Mouse (Mus musculus) midbrain, embryonic 10.5 days (tissue): ENCODE measurements at regions not wholly inside any gene's neighbourhood (a gene's known extent, or its start where the extent isn't known, plus 50 kb on each side); places are given as distances from the start of the nearest gene placed in this dataset.

Experiments
- DNase-seq: peaks from one replicate; pipeline ENCODE4 v3.0.0-alpha.2; 2017; ENCODE audit warnings: low spot score
- H3K27ac ChIP-seq: fragments of 300-500 bp; sonication (generic); replicated peaks from 2 replicates; pipeline ENCODE4 v1.5.1; 2016; ENCODE audit warnings: mild to moderate bottlenecking
- H3K27me3 ChIP-seq: fragments of 300-500 bp; sonication (generic); 2 replicates; pipeline ENCODE4 v1.6.1; 2016; ENCODE audit warnings: low read depth, mild to moderate bottlenecking; ENCODE audit not compliant: poor library complexity, severe bottlenecking
- H3K36me3 ChIP-seq: fragments of 300-500 bp; sonication (generic); 2 replicates; pipeline ENCODE4 v1.6.1; 2016; ENCODE audit warnings: mild to moderate bottlenecking, moderate library complexity
- H3K4me1 ChIP-seq: fragments of 300-500 bp; sonication (generic); 2 replicates; pipeline ENCODE4 v1.6.1; 2016
- H3K4me3 ChIP-seq: fragments of 300-500 bp; sonication (generic); 2 replicates; pipeline ENCODE4 v1.5.1; 2016; ENCODE audit warnings: mild to moderate bottlenecking, moderate library complexity
- H3K9me3 ChIP-seq: fragments of 300-500 bp; sonication (generic); replicated peaks from 2 replicates; pipeline ENCODE4 v1.6.1; 2016; ENCODE audit warnings: mild to moderate bottlenecking
- WGBS: fragments of 180-500 bp; shearing (Covaris S2); methylation state at CpG from one replicate; pipeline ENCODE4 v1.1.7; 2016; 5-methylcytosine and 5-hydroxymethylcytosine counted together

DNA sequence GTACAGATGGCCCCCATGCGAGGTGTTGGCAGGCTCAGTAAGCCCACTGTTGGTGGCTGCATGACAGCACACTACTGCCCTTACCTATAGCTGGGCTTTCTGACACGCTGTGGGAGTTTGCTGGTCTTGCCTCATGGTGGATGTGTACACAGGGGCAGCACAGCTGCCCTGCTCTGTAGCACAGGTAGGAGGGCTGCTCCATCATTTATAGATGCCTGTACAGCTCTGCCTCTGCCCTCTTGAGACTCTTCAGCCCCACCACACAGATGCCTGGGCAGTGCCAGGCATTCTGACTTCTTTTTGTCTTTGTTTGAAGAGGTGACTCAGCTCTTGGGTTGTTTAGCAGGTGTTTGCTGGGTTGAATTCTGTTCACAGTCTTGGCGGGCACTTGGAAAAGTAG lies 365.9 kb upstream of the Kazn start:
- Histone ChIP-seq H3K4me3 (no peak overlapping the region), H3K27me3 (no peaks in the 10 kb centered on the region)
- WGBS = 84% methylated on average over 3 of the region's 3 CpGs

DNA sequence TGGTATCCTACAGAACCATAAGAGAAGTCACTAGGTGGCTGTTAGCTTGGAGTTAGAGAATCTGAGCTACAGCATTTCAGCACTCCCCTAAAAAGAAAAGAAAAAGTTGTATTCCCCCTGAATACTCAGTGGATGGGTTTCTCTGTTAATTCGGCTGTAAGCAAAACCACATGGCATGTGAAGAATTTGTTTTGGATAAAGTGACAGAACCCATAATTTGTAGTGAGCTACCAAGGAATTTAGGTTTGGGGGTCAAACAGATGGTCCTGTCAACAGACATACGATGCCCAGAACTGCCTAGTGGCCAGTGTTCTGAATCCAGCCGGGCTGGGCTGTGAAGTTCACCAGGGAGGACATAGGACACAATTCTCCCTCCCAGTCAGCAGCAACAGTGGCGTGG lies 358.0 kb upstream of the Kazn start:
- Histone ChIP-seq H3K9me3 (no peaks in the 10 kb centered on the region; the same call in 1 of the 2 replicates), H3K27me3 (no peaks in the 10 kb centered on the region), H3K4me1 (no peaks in the 10 kb centered on the region), H3K27ac (no peak overlapping the region), H3K36me3 (no peaks in the 10 kb centered on the region), H3K4me3 (no peak overlapping the region)
- no peak for DNase-seq
- 76% methylated on average over 4 of the region's 4 CpGs for WGBS

More for the DNA sequence above, 365.9 kb upstream of the Kazn start:
- DNase-seq = no peak
- no peaks in the 10 kb centered on the region for H3K4me1 ChIP-seq
- H3K9me3 ChIP-seq = no peaks in the 10 kb centered on the region; the same call in 1 of the 2 replicates
- H3K36me3 ChIP-seq = no peaks in the 10 kb centered on the region
- H3K27ac ChIP-seq = no peak overlapping the region

DNA sequence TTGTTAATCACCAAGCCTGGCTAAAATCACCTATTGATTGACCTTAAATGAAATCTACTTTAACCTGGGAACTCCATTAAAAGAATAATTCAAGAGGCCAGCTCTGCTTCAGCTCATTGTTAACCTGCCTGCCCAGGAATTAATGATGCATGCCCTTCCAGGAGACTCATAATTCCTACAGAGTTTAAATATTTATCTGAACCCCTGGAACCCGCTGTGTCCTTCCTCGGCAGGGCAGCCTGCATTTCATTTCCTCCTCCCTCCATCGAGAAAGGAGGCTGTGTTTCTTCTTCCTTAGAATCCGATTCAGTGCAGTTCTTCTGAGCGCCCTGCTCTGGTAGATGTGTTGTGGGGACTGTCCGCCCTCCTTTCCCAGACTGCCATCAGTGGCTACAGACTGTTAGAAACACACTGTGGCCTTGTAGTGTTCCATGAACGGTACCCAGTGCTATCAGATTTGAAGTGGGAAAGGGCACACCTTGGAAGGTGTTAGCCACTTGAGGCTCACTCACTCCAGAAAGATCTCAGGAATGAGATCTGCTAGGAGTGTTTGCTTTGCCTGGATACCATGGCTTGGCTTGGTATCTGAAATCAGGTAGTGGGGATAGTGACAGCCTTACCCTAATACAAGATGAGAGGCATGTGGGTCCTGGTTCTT lies 350.0 kb upstream of the Kazn start:
- H3K36me3 ChIP-seq = no peaks in the 10 kb centered on the region
- H3K9me3 ChIP-seq = no peaks in the 10 kb centered on the region
- no peaks in the 10 kb centered on the region for H3K27me3 ChIP-seq
- no peak overlapping the region for H3K4me3 ChIP-seq
- 77% methylated on average over 7 of the region's 7 CpGs for WGBS
- H3K4me1 ChIP-seq = peaks cover 14% of the 10 kb centered on the region
- no peak overlapping the region for H3K27ac ChIP-seq
- no peak for DNase-seq

DNA sequence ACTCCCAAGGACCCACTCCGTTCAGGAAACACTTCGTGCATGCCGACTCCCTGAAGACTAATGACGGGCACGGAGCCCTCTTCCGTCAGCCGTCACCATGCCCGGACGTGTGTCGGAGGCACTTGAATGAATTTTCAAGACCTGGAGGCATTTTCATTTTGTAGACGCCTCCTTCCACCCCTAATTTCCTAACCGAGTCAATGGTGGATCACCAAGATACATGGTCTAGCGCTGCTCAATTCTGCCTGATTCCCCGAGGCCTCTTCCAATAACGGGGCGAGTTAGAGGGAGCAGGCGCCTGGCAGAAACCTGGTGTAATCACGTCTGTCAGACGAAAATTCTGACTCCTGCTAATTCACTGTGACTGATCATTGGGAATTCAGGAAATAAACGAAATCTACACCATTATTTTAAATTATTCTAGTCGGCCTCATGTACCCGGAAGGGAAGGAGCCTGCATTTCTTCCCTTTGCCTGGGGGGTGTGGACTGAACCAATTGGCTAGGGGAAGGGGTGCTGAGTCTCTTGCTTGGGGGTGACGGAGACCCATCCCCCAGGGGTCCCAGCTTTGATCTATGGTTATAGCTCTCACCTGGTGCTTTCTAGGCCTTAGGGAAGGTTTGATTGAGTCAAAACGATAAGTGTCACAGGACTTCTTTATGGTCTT lies 349.4 kb upstream of the Kazn start:
- H3K9me3 ChIP-seq = no peaks in the 10 kb centered on the region
- peaks cover 14% of the 10 kb centered on the region for H3K4me1 ChIP-seq
- WGBS = 84% methylated on average over 24 of the region's 24 CpGs
- H3K27me3 ChIP-seq = no peaks in the 10 kb centered on the region
- no peak overlapping the region for H3K27ac ChIP-seq
- H3K4me3 ChIP-seq = no peak overlapping the region
- no peaks in the 10 kb centered on the region for H3K36me3 ChIP-seq
- DNase-seq = no peak

DNA sequence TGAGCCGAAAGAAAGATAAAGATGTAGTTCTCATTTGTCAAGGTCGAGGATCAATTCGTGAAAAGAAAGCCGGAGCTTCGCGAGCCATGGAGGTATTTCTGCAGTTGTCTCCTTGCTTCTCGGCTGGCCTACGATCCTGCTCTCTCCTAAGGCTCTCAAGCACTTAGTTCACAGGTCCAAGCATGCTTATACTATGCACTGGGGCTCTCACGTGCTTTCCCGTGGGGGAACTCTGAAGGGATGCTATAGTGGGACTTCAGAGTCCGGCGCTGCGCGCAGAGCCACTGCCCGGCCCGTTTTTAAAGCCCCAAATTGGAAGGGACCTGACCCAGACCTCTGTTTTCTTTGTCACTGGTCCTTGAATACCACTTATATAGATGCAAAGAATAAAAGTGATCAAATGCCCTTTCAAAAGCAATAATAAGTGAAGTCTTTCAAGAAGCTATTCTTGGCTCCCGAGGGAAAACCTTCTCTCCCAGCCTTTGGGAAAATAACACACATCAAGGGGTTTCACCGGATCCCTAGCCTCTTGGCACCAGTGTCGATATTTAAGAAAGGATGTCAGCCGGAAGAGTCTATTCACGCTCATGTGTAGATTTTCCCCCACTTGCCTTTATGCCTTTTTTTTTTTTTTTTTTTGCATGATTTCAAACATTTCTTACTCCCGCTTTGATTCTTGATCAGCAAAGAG lies 348.3 kb upstream of the Kazn start:
- peaks cover 14% of the 10 kb centered on the region for H3K4me1 ChIP-seq
- H3K27ac ChIP-seq = no peak overlapping the region
- H3K27me3 ChIP-seq = no peaks in the 10 kb centered on the region
- WGBS = 74% methylated on average over 22 of the region's 22 CpGs
- H3K4me3 ChIP-seq = no peak overlapping the region
- H3K9me3 ChIP-seq = no peaks in the 10 kb centered on the region
- DNase-seq = no peak
- H3K36me3 ChIP-seq = no peaks in the 10 kb centered on the region

DNA sequence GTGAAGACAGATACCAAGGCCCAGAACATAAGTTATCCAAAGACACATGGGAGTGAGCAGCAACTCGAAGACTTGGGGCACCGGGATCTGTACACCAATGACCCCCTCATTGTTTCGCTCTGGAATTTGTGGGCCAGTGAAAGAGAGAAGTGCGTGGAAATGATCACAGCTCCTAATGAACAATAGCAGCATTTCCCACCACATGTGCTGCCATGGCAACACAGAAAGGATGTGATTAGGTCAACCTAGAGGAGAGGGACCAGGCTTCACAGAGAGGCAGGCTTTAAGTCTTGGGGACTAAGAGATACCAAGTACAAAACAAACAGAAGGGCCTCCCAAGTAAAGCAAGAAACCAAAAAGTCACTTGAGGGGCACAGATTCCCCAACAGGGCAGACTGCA lies 339.3 kb upstream of the Kazn start:
- DNase-seq = peak; percentile 30
- Histone ChIP-seq H3K9me3 (no peaks in the 10 kb centered on the region), H3K4me3 (no peak overlapping the region), H3K36me3 (no peaks in the 10 kb centered on the region), H3K27me3 (no peaks in the 10 kb centered on the region), H3K27ac (0 out of 2 replicates have a peak overlapping the region, but pooled peaks have one; percentile 17), H3K4me1 (peaks cover 24% of the 10 kb centered on the region)
- WGBS = 44% methylated on average over 4 of the region's 4 CpGs

DNA sequence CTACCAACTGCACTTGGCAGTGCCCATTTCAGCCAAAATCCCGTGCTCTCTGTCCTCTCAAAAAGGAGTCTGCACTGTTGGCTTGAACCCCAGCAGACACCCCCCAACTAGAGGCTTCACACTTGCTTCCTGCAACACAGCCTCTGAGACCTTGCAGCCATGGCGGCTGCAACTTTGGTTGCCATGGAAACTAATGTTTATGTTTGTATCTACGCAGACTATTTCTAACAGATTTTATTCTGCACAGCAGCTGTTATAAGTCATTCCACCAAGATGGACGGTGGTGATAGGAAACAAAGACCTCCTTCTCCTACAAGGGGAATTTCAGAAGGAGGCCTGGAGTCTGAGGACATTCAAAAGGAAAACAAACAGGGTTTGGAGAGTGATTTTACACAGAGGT lies 338.3 kb upstream of the Kazn start:
- H3K4me3 ChIP-seq = no peak overlapping the region
- no peaks in the 10 kb centered on the region for H3K36me3 ChIP-seq
- H3K4me1 ChIP-seq = peaks cover 24% of the 10 kb centered on the region
- no peaks in the 10 kb centered on the region for H3K9me3 ChIP-seq
- DNase-seq = no peak
- 68% methylated on average over 4 of the region's 4 CpGs for WGBS
- no peaks in the 10 kb centered on the region for H3K27me3 ChIP-seq
- no peak overlapping the region for H3K27ac ChIP-seq

DNA sequence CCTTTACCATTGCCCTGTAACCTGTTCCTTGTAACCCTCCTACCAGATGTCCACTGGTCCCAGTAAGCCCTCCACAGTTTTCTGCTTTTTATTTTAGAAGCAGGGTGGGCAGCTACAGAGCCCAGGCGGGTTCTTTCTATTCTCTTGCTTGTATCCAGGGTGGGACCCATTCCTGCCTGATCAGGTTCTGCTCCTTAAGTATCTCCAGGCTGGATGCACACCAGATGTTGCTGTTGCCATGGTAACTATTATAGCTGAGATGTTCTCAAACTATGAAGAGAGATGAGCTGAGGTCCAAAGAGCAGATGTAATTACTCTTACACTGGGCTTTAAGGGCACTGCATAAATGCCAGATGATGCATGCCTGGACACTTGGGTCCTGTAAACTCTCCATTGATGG lies 335.3 kb upstream of the Kazn start:
- DNase-seq = no peak
- Histone ChIP-seq H3K4me1 (peaks cover 29% of the 10 kb centered on the region), H3K36me3 (no peaks in the 10 kb centered on the region), H3K27ac (no peak overlapping the region), H3K9me3 (no peaks in the 10 kb centered on the region), H3K27me3 (no peaks in the 10 kb centered on the region), H3K4me3 (no peak overlapping the region)
- 86% methylated on average over 1 of the region's 1 CpGs for WGBS

DNA sequence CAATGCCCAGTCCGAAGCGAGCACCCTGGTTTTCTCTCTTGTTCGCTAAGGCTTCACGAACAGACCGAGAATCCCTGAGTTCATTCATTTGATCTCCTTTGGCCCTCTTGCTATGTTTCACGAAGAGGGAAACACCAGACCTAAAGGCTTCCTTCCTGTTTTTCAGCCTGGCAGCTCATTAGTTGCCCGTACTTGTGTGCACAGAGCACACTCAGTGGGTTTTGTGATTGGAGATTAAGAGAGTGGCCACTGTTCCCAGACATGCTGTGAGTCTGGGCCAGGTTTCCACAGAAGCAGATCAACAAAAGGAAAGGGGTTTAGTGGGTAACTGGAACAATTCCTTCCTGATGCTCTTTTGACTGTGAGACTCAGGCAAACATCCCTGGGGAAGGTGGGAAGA lies 331.5 kb upstream of the Kazn start:
- Histone ChIP-seq H3K27me3 (no peaks in the 10 kb centered on the region), H3K27ac (no peak overlapping the region), H3K36me3 (no peaks in the 10 kb centered on the region), H3K4me3 (no peak overlapping the region), H3K4me1 (peaks cover 19% of the 10 kb centered on the region), H3K9me3 (no peaks in the 10 kb centered on the region)
- WGBS = 84% methylated on average over 7 of the region's 7 CpGs
- DNase-seq = no peak

DNA sequence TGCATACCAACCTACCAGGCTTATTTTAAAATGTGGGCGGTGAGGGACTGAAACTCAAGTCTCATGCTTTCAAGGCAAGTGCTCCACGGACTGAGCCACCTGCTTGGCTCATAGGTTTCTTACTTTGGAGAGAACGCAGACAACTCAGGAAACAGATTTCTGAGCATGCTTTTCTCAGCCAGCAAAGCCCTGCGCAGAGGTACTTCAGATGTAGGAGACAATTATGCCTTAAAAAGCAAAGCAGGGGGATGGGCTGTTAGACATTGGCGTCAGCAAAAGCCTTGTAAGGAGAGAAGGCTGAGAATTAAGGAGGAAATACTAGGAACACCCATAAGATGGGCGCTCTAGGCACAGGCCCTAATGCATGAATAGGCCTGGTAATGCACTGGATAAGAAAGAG lies 329.4 kb upstream of the Kazn start:
- H3K36me3 ChIP-seq = no peaks in the 10 kb centered on the region
- H3K27ac ChIP-seq = no peak overlapping the region
- H3K4me1 ChIP-seq = peaks cover 24% of the 10 kb centered on the region
- no peak for DNase-seq
- H3K27me3 ChIP-seq = no peaks in the 10 kb centered on the region
- H3K4me3 ChIP-seq = no peak overlapping the region
- no peaks in the 10 kb centered on the region for H3K9me3 ChIP-seq
- WGBS = 87% methylated on average over 6 of the region's 6 CpGs

DNA sequence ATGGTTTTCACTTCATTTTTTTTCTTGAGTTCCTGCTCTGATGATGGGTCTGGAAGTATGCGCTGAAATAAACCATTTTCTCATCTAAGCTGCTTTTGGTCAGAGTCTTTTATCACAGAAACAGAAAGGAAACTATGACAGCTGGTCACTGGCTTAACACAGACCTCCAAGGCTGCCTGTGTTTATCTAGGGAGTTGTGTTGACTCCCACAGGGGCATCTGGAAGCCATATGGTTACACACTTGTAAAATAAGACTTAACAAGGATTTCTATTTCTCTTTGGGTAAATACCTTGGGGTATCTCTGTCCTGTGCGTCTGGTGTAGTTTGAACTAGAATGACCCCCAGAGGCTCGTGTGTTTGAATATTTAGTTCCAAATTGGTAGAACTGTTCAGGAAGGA lies 315.5 kb upstream of the Kazn start:
- no peaks in the 10 kb centered on the region for H3K36me3 ChIP-seq
- no peaks in the 10 kb centered on the region for H3K27me3 ChIP-seq
- H3K9me3 ChIP-seq = no peaks in the 10 kb centered on the region
- no peak overlapping the region for H3K4me3 ChIP-seq
- no peak overlapping the region for H3K27ac ChIP-seq
- WGBS = 74% methylated on average over 3 of the region's 3 CpGs
- H3K4me1 ChIP-seq = no peaks in the 10 kb centered on the region
- DNase-seq = no peak

DNA sequence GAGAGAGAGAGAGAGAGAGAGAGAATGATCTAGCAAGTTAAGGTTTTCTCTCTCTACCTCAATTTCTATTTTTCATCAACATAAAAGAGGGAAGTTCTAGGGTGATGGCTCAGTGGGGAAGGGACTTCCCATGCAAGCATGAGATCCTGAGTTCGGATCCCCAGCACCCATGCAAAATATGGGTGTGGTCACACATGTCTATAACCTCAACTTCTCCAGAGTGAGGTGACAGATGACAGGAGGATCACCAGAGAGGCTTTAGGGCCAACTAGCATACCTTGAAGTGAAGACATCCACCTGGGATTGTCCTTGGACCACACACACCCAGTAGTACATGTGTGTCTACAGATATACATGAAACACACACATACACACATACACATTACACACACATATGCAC lies 306.7 kb upstream of the Kazn start:
- WGBS = 87% methylated on average over 1 of the region's 1 CpGs

DNA sequence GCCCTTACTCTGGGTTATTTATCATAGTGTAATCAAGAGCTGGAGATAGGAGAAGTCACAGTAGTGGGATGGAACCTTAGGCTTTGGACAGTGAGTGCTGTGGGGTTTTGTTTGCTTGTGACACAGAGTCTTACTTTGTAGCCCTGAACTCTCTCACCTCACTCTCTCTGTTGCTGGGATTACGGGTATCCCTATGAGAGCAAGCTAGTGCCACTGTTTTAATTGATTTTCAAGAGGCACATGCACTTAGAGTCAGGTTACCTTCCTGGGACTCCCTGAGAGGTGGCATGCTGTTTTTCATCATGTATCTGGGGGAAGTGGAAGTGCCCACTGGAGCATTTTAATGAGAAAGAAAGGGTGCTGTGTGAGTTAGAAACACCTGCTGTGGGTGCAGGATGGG lies 306.0 kb upstream of the Kazn start:
- no peak overlapping the region for H3K27ac ChIP-seq
- DNase-seq = no peak

More for the DNA sequence above, 306.7 kb upstream of the Kazn start:
- H3K27me3 ChIP-seq = no peaks in the 10 kb centered on the region
- no peaks in the 10 kb centered on the region for H3K36me3 ChIP-seq
- no peaks in the 10 kb centered on the region for H3K4me1 ChIP-seq
- no peak for DNase-seq
- no peak overlapping the region for H3K27ac ChIP-seq
- H3K9me3 ChIP-seq = no peaks in the 10 kb centered on the region
- no peak overlapping the region for H3K4me3 ChIP-seq

More for the DNA sequence above, 306.0 kb upstream of the Kazn start:
- no peaks in the 10 kb centered on the region for H3K9me3 ChIP-seq
- H3K4me3 ChIP-seq = no peak overlapping the region
- H3K27me3 ChIP-seq = no peaks in the 10 kb centered on the region
- 79% methylated on average over 1 of the region's 1 CpGs for WGBS
- no peaks in the 10 kb centered on the region for H3K4me1 ChIP-seq
- no peaks in the 10 kb centered on the region for H3K36me3 ChIP-seq
